Mouse (Mus musculus): ENCODE data around the gene Nudcd3. TPM values are rescaled to one million over a fixed set of nuclear protein-coding genes. Genes with fewer than 3 reads are reported as not detected.

Gene Nudcd3
- polyA plus RNA-seq, 1 experiment, result 26.2 TPM

DNA sequence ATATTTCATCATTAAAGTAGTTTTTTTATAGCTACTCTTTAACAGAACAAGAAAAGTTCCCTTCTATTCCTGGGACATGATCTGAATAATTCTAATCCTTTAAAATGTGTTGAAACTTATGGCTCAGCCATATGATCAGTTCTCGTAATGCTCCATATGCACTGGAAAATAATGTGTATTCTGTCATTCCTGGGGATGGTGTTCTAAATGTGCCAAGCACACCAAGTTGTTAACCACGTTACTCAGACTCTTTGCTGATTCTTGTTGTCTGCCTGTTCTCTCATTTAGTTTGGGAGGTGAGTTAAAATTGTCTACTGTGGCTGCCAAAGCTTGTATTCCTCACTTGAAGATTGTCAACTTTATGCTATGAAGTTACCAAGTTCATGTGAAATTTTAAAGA, 121.5 kb downstream of the Nudcd3 start:
- TF ChIP-seq CTCF (IDR thresholded peaks at IDR 0.05; ENCODE audit: extremely low read depth, insufficient read length, insufficient replicate concordance, low read depth, low read length), result no peak
- TF ChIP-seq POLR2A (IDR thresholded peaks at IDR 0.05; ENCODE audit: low read depth, low read length), result no peak
- Histone ChIP-seq H3K4me3 (ENCODE audit: low read depth, low read length) (no peak overlapping the region), H3K27me3 (ENCODE audit: control insufficient read depth, insufficient read depth, low read length) (no peaks in the 10 kb centered on the region), H3K36me3 (ENCODE audit: control insufficient read depth, insufficient read depth, low read length) (no peaks in the 10 kb centered on the region), H3K4me1 (ENCODE audit: control insufficient read depth, insufficient read depth, insufficient read length, low read length) (no peaks in the 10 kb centered on the region), H3K27ac (ENCODE audit: insufficient read depth, low read depth, low read length) (no peak overlapping the region)
- 85% methylated on average over 2 of the region's 2 CpGs for WGBS

DNA sequence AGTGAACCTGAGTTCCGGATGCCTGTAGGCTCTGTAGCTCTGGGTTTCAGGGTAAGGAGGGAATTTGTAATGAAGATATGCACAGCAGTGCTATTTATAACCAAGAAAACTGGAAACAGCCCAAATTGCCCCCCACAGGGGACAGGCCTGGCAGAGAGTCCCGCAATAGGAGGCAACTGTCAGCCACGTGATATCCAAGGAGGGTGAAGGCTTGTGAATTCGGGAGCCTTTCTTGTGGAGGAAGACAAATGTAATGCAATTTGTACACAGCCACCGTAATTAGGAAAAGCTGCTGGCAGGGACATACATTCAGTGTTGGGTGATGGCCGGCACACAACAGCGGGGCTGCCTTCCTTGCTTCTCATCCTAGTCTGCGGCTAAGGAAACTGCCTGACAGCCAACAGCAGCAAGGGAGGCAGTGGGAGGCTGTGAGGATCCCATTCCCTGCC, 124.6 kb downstream of the Nudcd3 start:
- H3K4me3 ChIP-seq (ENCODE audit: low read depth, low read length), result no peak overlapping the region
- H3K36me3 ChIP-seq (ENCODE audit: control insufficient read depth, insufficient read depth, low read length), result no peaks in the 10 kb centered on the region
- no peak overlapping the region for H3K27ac ChIP-seq (ENCODE audit: insufficient read depth, low read depth, low read length)
- no peaks in the 10 kb centered on the region for H3K27me3 ChIP-seq (ENCODE audit: control insufficient read depth, insufficient read depth, low read length)
- 77% methylated on average over 8 of the region's 8 CpGs for WGBS
- TF ChIP-seq POLR2A (IDR thresholded peaks at IDR 0.05; ENCODE audit: low read depth, low read length) (no peak), CTCF (IDR thresholded peaks at IDR 0.05; ENCODE audit: extremely low read depth, insufficient read length, insufficient replicate concordance, low read depth, low read length) (no peak)
- no peaks in the 10 kb centered on the region for H3K4me1 ChIP-seq (ENCODE audit: control insufficient read depth, insufficient read depth, insufficient read length, low read length)

DNA sequence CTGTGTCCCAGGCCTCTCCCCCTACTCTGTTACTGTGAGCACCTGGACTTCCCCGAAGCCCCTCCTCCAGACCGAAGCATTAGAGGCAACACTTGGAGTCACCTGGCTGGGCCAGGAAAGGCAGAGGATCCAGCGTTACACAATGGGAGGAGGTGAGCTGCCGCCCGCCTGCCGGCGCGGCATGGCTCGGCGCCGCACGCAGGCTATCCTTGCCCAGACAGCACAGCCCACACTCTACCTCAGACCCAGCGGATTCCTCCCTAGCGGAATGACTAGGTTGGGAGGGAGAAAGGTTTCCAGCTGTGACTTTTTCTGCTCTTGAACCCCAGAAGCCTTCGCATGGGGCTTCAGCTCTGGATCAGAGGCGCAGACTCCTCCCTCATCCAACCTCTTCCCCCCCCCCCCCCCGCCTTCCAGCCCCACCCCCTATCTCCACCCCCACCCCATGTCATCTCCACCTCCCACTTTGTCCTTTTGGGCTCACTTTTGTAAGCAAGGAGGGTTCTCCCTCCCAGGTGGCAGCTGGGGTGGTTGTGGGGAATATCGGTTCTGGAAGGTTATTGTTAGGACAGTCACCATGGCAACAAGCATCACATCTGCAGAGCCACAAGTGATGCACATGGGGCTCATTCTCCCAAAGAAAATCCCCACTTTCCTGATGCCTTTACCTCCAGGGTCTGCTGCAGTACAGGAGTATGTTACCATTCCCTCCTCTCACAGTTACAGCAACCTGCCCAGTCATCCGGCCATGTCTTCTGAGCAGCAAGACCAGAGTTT, 131.8 kb downstream of the Nudcd3 start:
- Histone ChIP-seq H3K36me3 (ENCODE audit: control insufficient read depth, insufficient read depth, low read length) (no peaks in the 10 kb centered on the region), H3K27me3 (ENCODE audit: control insufficient read depth, insufficient read depth, low read length) (peaks cover 49% of the 10 kb centered on the region), H3K4me1 (ENCODE audit: control insufficient read depth, insufficient read depth, insufficient read length, low read length) (peaks cover 3% of the 10 kb centered on the region; the same call in 1 of the 2 replicates), H3K4me3 (ENCODE audit: low read depth, low read length) (no peak overlapping the region), H3K27ac (ENCODE audit: insufficient read depth, low read depth, low read length) (no peak overlapping the region)
- TF ChIP-seq POLR2A (IDR thresholded peaks at IDR 0.05; ENCODE audit: low read depth, low read length) (no peak), CTCF (IDR thresholded peaks at IDR 0.05; ENCODE audit: extremely low read depth, insufficient read length, insufficient replicate concordance, low read depth, low read length) (no peak)
- 14% methylated on average over 18 of the region's 19 CpGs for WGBS

DNA sequence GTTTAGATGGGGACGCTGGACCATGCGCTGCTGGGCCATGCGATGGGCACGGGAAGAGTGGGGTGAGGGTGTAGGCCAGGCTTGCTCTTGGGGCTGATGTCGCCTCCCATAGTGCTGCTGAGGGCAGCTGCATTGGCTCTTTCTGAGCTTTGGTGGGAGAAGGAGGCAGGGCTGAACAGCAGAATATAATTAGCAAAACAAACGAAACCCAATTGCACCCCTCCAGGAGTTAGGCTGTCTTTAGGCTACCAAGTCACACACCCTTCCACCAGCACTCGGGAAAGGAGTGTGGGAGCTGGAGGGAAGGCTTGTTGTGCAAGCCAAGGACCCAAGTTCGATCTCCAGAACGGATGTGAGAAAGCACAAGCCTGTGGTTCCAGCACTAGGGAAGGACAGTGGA, 133.1 kb downstream of the Nudcd3 start:
- peaks cover 3% of the 10 kb centered on the region; the same call in 1 of the 2 replicates for H3K4me1 ChIP-seq (ENCODE audit: control insufficient read depth, insufficient read depth, insufficient read length, low read length)
- H3K4me3 ChIP-seq (ENCODE audit: low read depth, low read length), result no peak overlapping the region
- TF ChIP-seq POLR2A (IDR thresholded peaks at IDR 0.05; ENCODE audit: low read depth, low read length) (no peak), CTCF (IDR thresholded peaks at IDR 0.05; ENCODE audit: extremely low read depth, insufficient read length, insufficient replicate concordance, low read depth, low read length) (no peak)
- no peaks in the 10 kb centered on the region for H3K36me3 ChIP-seq (ENCODE audit: control insufficient read depth, insufficient read depth, low read length)
- H3K27me3 ChIP-seq (ENCODE audit: control insufficient read depth, insufficient read depth, low read length), result peaks cover 49% of the 10 kb centered on the region
- H3K27ac ChIP-seq (ENCODE audit: insufficient read depth, low read depth, low read length), result no peak overlapping the region
- WGBS, result 70% methylated on average over 9 of the region's 9 CpGs

DNA sequence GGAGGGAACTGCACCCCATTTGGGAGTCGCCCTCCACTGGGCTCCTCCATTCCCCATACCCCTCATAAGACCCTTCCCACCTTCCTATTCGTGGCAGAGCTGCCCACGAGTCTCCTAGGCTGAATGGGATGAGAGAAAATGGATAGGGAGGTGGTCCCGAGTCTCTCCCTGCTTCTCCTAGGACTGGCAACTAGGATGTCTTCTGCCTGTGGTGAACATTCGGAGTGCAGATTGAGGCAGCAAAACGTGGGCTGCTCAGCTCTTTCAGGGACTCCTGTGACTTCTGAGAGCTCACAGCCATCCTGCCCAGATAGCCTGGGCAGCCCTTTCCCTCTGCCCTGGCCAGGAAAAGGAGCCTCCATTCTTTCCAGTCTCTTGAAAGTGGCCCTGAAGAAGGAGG, 134.0 kb downstream of the Nudcd3 start, which contains the start of gene Camk2b:
TSS of gene Camk2b (minus strand) at position 187 of the 400 bp plus-strand sequence.
- peak within 1 kb of the TSS; percentile 57 for H3K4me3 ChIP-seq (ENCODE audit: low read depth, low read length)
- peaks cover 3% of the 10 kb centered on the region; the same call in 1 of the 2 replicates for H3K4me1 ChIP-seq (ENCODE audit: control insufficient read depth, insufficient read depth, insufficient read length, low read length)
- H3K27me3 ChIP-seq (ENCODE audit: control insufficient read depth, insufficient read depth, low read length), result peaks cover 49% of the 10 kb centered on the region
- no peak within 1 kb of the TSS for H3K27ac ChIP-seq (ENCODE audit: insufficient read depth, low read depth, low read length)
- TF ChIP-seq CTCF (IDR thresholded peaks at IDR 0.05; ENCODE audit: extremely low read depth, insufficient read length, insufficient replicate concordance, low read depth, low read length) (no peak), POLR2A (IDR thresholded peaks at IDR 0.05; ENCODE audit: low read depth, low read length) (no peak)
- no peaks in the 10 kb centered on the region for H3K36me3 ChIP-seq (ENCODE audit: control insufficient read depth, insufficient read depth, low read length)
- WGBS, result 24% methylated on average over 6 of the region's 6 CpGs

- peaks cover 49% of the 10 kb centered on the region for H3K27me3 ChIP-seq (ENCODE audit: control insufficient read depth, insufficient read depth, low read length)
- H3K27ac ChIP-seq (ENCODE audit: insufficient read depth, low read depth, low read length), result no peak overlapping the region
- WGBS, result 2% methylated on average over 85 of the region's 95 CpGs
- peaks cover 3% of the 10 kb centered on the region; the same call in 1 of the 2 replicates for H3K4me1 ChIP-seq (ENCODE audit: control insufficient read depth, insufficient read depth, insufficient read length, low read length)
- H3K36me3 ChIP-seq (ENCODE audit: control insufficient read depth, insufficient read depth, low read length), result no peaks in the 10 kb centered on the region
- peak overlapping the region; percentile 57 for H3K4me3 ChIP-seq (ENCODE audit: low read depth, low read length)
- TF ChIP-seq POLR2A (IDR thresholded peaks at IDR 0.05; ENCODE audit: low read depth, low read length) (no peak), CTCF (IDR thresholded peaks at IDR 0.05; ENCODE audit: extremely low read depth, insufficient read length, insufficient replicate concordance, low read depth, low read length) (no peak)
Observed at GRCm38 (mm10) chr11:6065551-6066121, 134.6 kb downstream of the Nudcd3 start.

- no peak overlapping the region for H3K27ac ChIP-seq (ENCODE audit: insufficient read depth, low read depth, low read length)
- TF ChIP-seq CTCF (IDR thresholded peaks at IDR 0.05; ENCODE audit: extremely low read depth, insufficient read length, insufficient replicate concordance, low read depth, low read length) (no peak), POLR2A (IDR thresholded peaks at IDR 0.05; ENCODE audit: low read depth, low read length) (no peak)
- peak overlapping the region; percentile 57 for H3K4me3 ChIP-seq (ENCODE audit: low read depth, low read length)
- H3K4me1 ChIP-seq (ENCODE audit: control insufficient read depth, insufficient read depth, insufficient read length, low read length), result peaks cover 3% of the 10 kb centered on the region; the same call in 1 of the 2 replicates
- peaks cover 49% of the 10 kb centered on the region for H3K27me3 ChIP-seq (ENCODE audit: control insufficient read depth, insufficient read depth, low read length)
- H3K36me3 ChIP-seq (ENCODE audit: control insufficient read depth, insufficient read depth, low read length), result no peaks in the 10 kb centered on the region
- under 1% methylated on average over 47 of the region's 55 CpGs for WGBS
Observed at GRCm38 (mm10) chr11:6065046-6065521, 135.1 kb downstream of the Nudcd3 start.
